Mouse (Mus musculus) liver, adult 2 months (tissue): ENCODE measurements around the gene Ptprn2.
"Not testable (repeated sequence)": the region's sequence is repeated elsewhere in the genome, so short reads cannot be mapped to it uniquely, and the experiment has no call there.

Experiments used
- CTCF ChIP-seq: fragments of 200-500 bp; IDR thresholded peaks from 2 replicates; pipeline ENCODE4 v1.5.1; 2011; ENCODE audit warnings: low read depth, low read length, control low read depth
- POLR2A ChIP-seq: fragments of 200-500 bp; IDR thresholded peaks from 2 replicates; pipeline ENCODE4 v1.6.1; 2011; ENCODE audit warnings: low read length, control low read depth; ENCODE audit not compliant: insufficient read depth; ENCODE audit errors: extremely low read depth

DNA sequence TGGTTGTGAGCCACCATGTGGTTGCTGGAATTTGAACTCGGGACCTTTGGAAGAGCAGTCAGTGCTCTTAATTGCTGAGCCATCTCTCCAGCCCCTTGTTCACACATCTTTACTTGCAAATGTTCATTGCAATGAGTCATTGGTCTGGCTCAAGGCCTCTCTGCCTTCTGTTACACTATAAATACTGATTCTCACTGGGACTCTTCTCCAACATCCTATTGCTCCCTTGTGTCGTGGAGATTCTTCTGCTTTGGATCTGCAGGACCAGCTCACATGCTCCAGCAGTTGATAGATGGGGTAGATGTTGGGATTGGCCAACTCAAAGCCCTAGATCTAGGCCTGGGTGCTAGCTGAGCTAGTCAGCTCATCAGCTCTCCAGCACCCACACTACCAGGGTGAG, 28.3 kb downstream of the Ptprn2 start:
- TF ChIP-seq POLR2A, CTCF: not testable (repeated sequence)
